Mouse (Mus musculus) intestine, embryonic 14.5 days (tissue): ENCODE data around the gene Eif3l. TPM values are rescaled to one million over a fixed set of nuclear protein-coding genes. Genes with fewer than 3 reads are reported as not detected.

Experiments
- ATAC-seq: fragments of 200-750 bp; cut with Nextera tagmentation; replicated peaks from 2 replicates; pipeline ENCODE4 v1.8.0; 2017; ENCODE audit warnings: low read depth, moderate number of reproducible peaks, moderate TSS enrichment, moderate library complexity; ENCODE audit not compliant: low FRiP score, low TSS enrichment
- DNase-seq: peaks from one replicate; pipeline ENCODE4 v3.0.0-alpha.2; 2018; ENCODE audit warnings: low spot score
- H3K27ac ChIP-seq: fragments of 300-500 bp; sonication (generic); 2 replicates; pipeline ENCODE4 v1.5.1; 2014; ENCODE audit warnings: low read depth, mild to moderate bottlenecking, control low read depth
- H3K27me3 ChIP-seq: fragments of 300-500 bp; sonication (generic); replicated peaks from 2 replicates; pipeline ENCODE4 v1.6.1; 2014; ENCODE audit warnings: low read length, control low read depth; ENCODE audit not compliant: control insufficient read depth, insufficient read depth
- H3K36me3 ChIP-seq: fragments of 300-500 bp; sonication (generic); 2 replicates; pipeline ENCODE4 v1.6.1; 2014; ENCODE audit warnings: low read length, control low read depth; ENCODE audit not compliant: control insufficient read depth, insufficient read depth
- H3K4me1 ChIP-seq: fragments of 300-500 bp; sonication (generic); replicated peaks from 2 replicates; pipeline ENCODE4 v1.6.1; 2014; ENCODE audit warnings: low read length, control low read depth, mixed read lengths; ENCODE audit not compliant: control insufficient read depth, insufficient read depth
- H3K4me2 ChIP-seq: fragments of 300-500 bp; sonication (generic); 2 replicates; pipeline ENCODE4 v1.6.1; 2014; ENCODE audit warnings: low read length
- H3K4me3 ChIP-seq: fragments of 300-500 bp; sonication (generic); 2 replicates; pipeline ENCODE4 v1.5.1; 2014; ENCODE audit warnings: low read depth, low read length, control low read depth, mixed read lengths
- H3K9ac ChIP-seq: fragments of 300-500 bp; sonication (generic); 2 replicates; pipeline ENCODE4 v1.6.1; 2014; ENCODE audit warnings: mild to moderate bottlenecking, low read length
- H3K9me3 ChIP-seq: fragments of 300-500 bp; sonication (generic); 2 replicates; pipeline ENCODE4 v1.6.1; 2016; ENCODE audit warnings: low read length, control low read depth; ENCODE audit not compliant: control insufficient read depth
- WGBS: fragments of 180-500 bp; shearing (Covaris S2); extraction: QIAGEN DNeasy Blood & Tissue Kit; methylation state at CpG from one replicate; pipeline ENCODE4 v1.1.7; 2014; 5-methylcytosine and 5-hydroxymethylcytosine counted together
- polyA plus RNA-seq: library from polyadenylated mRNA; unstranded; fragments of >200 nt; fragmentation: Nextera tagmentation; extraction: Ambion mirVana; gene quantifications from 2 replicates; pipeline ENCODE4 v1.2.1, GENCODE M21; 2014

Eif3l gene
- polyA plus RNA-seq, 1 experiment from 2014 or later: 244 TPM

- H3K4me3 ChIP-seq: no peak overlapping the region
- no peak overlapping the region for H3K4me2 ChIP-seq
- no peaks in the 10 kb centered on the region for H3K9me3 ChIP-seq
- H3K9ac ChIP-seq: no peak overlapping the region
- peaks cover 27% of the 10 kb centered on the region for H3K4me1 ChIP-seq
- H3K36me3 ChIP-seq: peaks cover 47% of the 10 kb centered on the region
- no peaks in the 10 kb centered on the region for H3K27me3 ChIP-seq
- 61% methylated on average over 3 of the region's 3 CpGs for WGBS
- H3K27ac ChIP-seq: peak overlapping the region; percentile 79; the same call in 1 of the 2 replicates
- ATAC-seq: no peak
- DNase-seq: no peak
These were observed 21.6 kb downstream of the Eif3l start for GRCm38 (mm10) chr15:79096556-79096955.

GRCm38 (mm10) chr15:79097135-79097534 lies 22.2 kb downstream of the Eif3l start:
- WGBS: 10% methylated on average over 2 of the region's 2 CpGs
- DNase-seq (no peak), ATAC-seq (no peak)
- H3K9me3 ChIP-seq: no peaks in the 10 kb centered on the region
- peaks cover 41% of the 10 kb centered on the region for H3K36me3 ChIP-seq
- H3K27me3 ChIP-seq: no peaks in the 10 kb centered on the region
- H3K9ac ChIP-seq: 0 out of 2 replicates have a peak overlapping the region, but pooled peaks have one; percentile 7
- H3K4me3 ChIP-seq: no peak overlapping the region
- H3K4me1 ChIP-seq: peaks cover 27% of the 10 kb centered on the region
- 0 out of 2 replicates have a peak overlapping the region, but pooled peaks have one; percentile 4 for H3K4me2 ChIP-seq
- H3K27ac ChIP-seq: peak overlapping the region; percentile 79

- DNase-seq (no peak), ATAC-seq (peak; percentile 38; the same call in 1 of the 2 replicates)
- peak overlapping the region; percentile 79 for H3K27ac ChIP-seq
- 35% methylated on average over 6 of the region's 6 CpGs for WGBS
- 0 out of 2 replicates have a peak overlapping the region, but pooled peaks have one; percentile 7 for H3K9ac ChIP-seq
- 0 out of 2 replicates have a peak overlapping the region, but pooled peaks have one; percentile 4 for H3K4me2 ChIP-seq
- peaks cover 24% of the 10 kb centered on the region for H3K4me1 ChIP-seq
- H3K27me3 ChIP-seq: no peaks in the 10 kb centered on the region
- no peaks in the 10 kb centered on the region for H3K9me3 ChIP-seq
- H3K36me3 ChIP-seq: peaks cover 36% of the 10 kb centered on the region
- no peak overlapping the region for H3K4me3 ChIP-seq
These were observed 22.6 kb downstream of the Eif3l start for GRCm38 (mm10) chr15:79097611-79098025.

- Histone ChIP-seq H3K27me3 (no peaks in the 10 kb centered on the region), H3K4me3 (no peak overlapping the region), H3K4me1 (peaks cover 23% of the 10 kb centered on the region), H3K4me2 (no peak overlapping the region), H3K9me3 (no peaks in the 10 kb centered on the region), H3K27ac (peak overlapping the region; percentile 79), H3K9ac (no peak overlapping the region), H3K36me3 (peaks cover 30% of the 10 kb centered on the region)
- ATAC-seq (no peak), DNase-seq (no peak)
- WGBS: 60% methylated on average over 5 of the region's 5 CpGs
These were observed 23.2 kb downstream of the Eif3l start for GRCm38 (mm10) chr15:79098220-79098619.

- H3K9me3 ChIP-seq: no peaks in the 10 kb centered on the region
- no peaks in the 10 kb centered on the region for H3K27me3 ChIP-seq
- H3K9ac ChIP-seq: no peak overlapping the region
- peak overlapping the region; percentile 44; the same call in 1 of the 2 replicates for H3K27ac ChIP-seq
- 52% methylated on average over 7 of the region's 7 CpGs for WGBS
- no peak overlapping the region for H3K4me2 ChIP-seq
- DNase-seq (no peak), ATAC-seq (no peak)
- H3K36me3 ChIP-seq: peaks cover 24% of the 10 kb centered on the region
- peaks cover 21% of the 10 kb centered on the region for H3K4me1 ChIP-seq
- H3K4me3 ChIP-seq: no peak overlapping the region
These were observed 23.9 kb downstream of the Eif3l start for GRCm38 (mm10) chr15:79098868-79099267.

GRCm38 (mm10) chr15:79099456-79099855 lies 24.5 kb downstream of the Eif3l start:
- Histone ChIP-seq H3K27ac (peak overlapping the region; percentile 44; the same call in 1 of the 2 replicates), H3K4me2 (no peak overlapping the region), H3K9me3 (no peaks in the 10 kb centered on the region), H3K4me3 (no peak overlapping the region), H3K36me3 (peaks cover 18% of the 10 kb centered on the region), H3K4me1 (peaks cover 19% of the 10 kb centered on the region), H3K27me3 (no peaks in the 10 kb centered on the region), H3K9ac (no peak overlapping the region)
- no peak for ATAC-seq
- DNase-seq: no peak
- WGBS: 73% methylated on average over 4 of the region's 4 CpGs

- Histone ChIP-seq H3K9me3 (no peaks in the 10 kb centered on the region), H3K9ac (no peak overlapping the region), H3K4me2 (no peak overlapping the region), H3K27me3 (no peaks in the 10 kb centered on the region), H3K4me1 (peaks cover 19% of the 10 kb centered on the region), H3K36me3 (peaks cover 11% of the 10 kb centered on the region), H3K4me3 (no peak overlapping the region), H3K27ac (no peak overlapping the region)
- ATAC-seq (no peak), DNase-seq (no peak)
- 72% methylated on average over 4 of the region's 4 CpGs for WGBS
These were observed 25.4 kb downstream of the Eif3l start for GRCm38 (mm10) chr15:79100391-79100790.

- Histone ChIP-seq H3K9ac (no peak overlapping the region), H3K27me3 (no peaks in the 10 kb centered on the region), H3K4me1 (peaks cover 18% of the 10 kb centered on the region), H3K4me2 (no peak overlapping the region), H3K27ac (no peak overlapping the region), H3K36me3 (0 out of 2 replicates have a peak, but pooled peaks cover under 1% of the 10 kb centered on the region), H3K9me3 (no peaks in the 10 kb centered on the region), H3K4me3 (no peak overlapping the region)
- DNase-seq: no peak
- ATAC-seq: no peak
These were observed 26.6 kb downstream of the Eif3l start for GRCm38 (mm10) chr15:79101531-79101930.

GRCm38 (mm10) chr15:79103264-79103663 lies 28.3 kb downstream of the Eif3l start:
- DNase-seq (no peak), ATAC-seq (no peak)
- no peaks in the 10 kb centered on the region for H3K36me3 ChIP-seq
- H3K4me1 ChIP-seq: peaks cover 7% of the 10 kb centered on the region
- H3K9me3 ChIP-seq: no peaks in the 10 kb centered on the region
- WGBS: 75% methylated on average over 10 of the region's 10 CpGs
- H3K4me2 ChIP-seq: no peak overlapping the region
- no peaks in the 10 kb centered on the region for H3K27me3 ChIP-seq
- no peak overlapping the region for H3K27ac ChIP-seq
- H3K9ac ChIP-seq: no peak overlapping the region
- no peak overlapping the region for H3K4me3 ChIP-seq
